Mouse (Mus musculus) testis, adult 2 months (tissue): Measurements from ENCODE around the gene Rasl10b.

ENCODE experiments used
- CTCF ChIP-seq: fragments of 200-500 bp; IDR thresholded peaks from 2 replicates; pipeline ENCODE4 v1.5.1; 2012; ENCODE audit warnings: low read depth, mild to moderate bottlenecking, inconsistent platforms, low read length, moderate library complexity; ENCODE audit not compliant: control insufficient read depth, insufficient read depth, insufficient replicate concordance
- POLR2A ChIP-seq: fragments of 200-500 bp; IDR thresholded peaks from 2 replicates; pipeline ENCODE4 v1.6.1; 2012; ENCODE audit warnings: low read depth, mild to moderate bottlenecking, inconsistent platforms, low read length, moderate library complexity; ENCODE audit not compliant: control insufficient read depth

DNA sequence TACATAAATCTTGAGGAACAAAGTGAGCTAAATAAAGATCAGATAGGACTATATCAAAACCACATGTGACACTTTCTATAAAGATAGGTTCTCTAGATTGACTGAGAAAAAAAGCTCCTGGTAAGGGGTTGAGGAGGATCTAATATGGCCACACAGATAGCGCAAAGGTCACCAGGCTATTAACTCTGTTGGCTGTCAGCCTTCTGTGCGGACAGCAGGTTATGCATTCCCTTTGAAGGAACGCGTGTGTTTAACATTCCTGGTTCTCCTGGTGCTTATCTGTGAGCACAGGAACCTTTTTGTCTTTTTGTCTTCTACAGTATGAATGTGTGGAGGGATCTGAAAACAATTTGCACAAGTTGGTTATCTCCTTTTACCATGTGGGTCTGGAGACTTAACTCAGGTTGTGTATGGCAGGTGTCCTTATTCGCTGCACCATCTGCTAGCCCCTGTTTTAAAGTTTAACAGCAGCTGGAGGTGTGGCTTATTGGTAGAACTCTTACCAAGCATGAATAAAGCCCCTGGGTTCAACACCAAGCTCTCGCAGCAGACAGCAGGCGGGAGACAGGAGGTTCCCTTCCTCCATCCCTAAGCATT is 29.1 kb upstream of the Rasl10b start:
- TF ChIP-seq CTCF: no peak
- no peak for TF ChIP-seq POLR2A
